Mouse (Mus musculus): ENCODE data around the gene Lrrtm3. TPM values are rescaled to one million over a fixed set of nuclear protein-coding genes. Genes with fewer than 3 reads are reported as not detected.

The Lrrtm3 gene
- polyA plus RNA-seq, 1 experiment from 2014 or later: 0.88 TPM

- H3K4me3 ChIP-seq: no peak overlapping the region
- WGBS: 82% methylated on average over 6 of the region's 6 CpGs
- no peaks in the 10 kb centered on the region for H3K9me3 ChIP-seq
- no peak overlapping the region for H3K27ac ChIP-seq (replicated peaks)
- DNase-seq (ENCODE audit: low spot score): no peak
- H3K27me3 ChIP-seq (replicated peaks; ENCODE audit: low read depth, poor library complexity, severe bottlenecking): no peaks in the 10 kb centered on the region
- H3K36me3 ChIP-seq (replicated peaks): no peaks in the 10 kb centered on the region
- no peaks in the 10 kb centered on the region for H3K4me1 ChIP-seq
Observed at GRCm38 (mm10) chr10:64023340-64023739, 66.7 kb downstream of the Lrrtm3 start.

GRCm38 (mm10) chr10:64020347-64020746 is 69.7 kb downstream of the Lrrtm3 start:
- H3K27me3 ChIP-seq (replicated peaks; ENCODE audit: low read depth, poor library complexity, severe bottlenecking): no peaks in the 10 kb centered on the region
- no peak for DNase-seq (ENCODE audit: low spot score)
- WGBS: 85% methylated on average over 1 of the region's 1 CpGs
- no peaks in the 10 kb centered on the region for H3K9me3 ChIP-seq
- H3K4me3 ChIP-seq: no peak overlapping the region
- H3K27ac ChIP-seq (replicated peaks): no peak overlapping the region
- H3K4me1 ChIP-seq: no peaks in the 10 kb centered on the region
- H3K36me3 ChIP-seq (replicated peaks): no peaks in the 10 kb centered on the region

GRCm38 (mm10) chr10:64001996-64002395 is 88.1 kb downstream of the Lrrtm3 start:
- no peaks in the 10 kb centered on the region for H3K4me1 ChIP-seq
- H3K36me3 ChIP-seq (replicated peaks): no peaks in the 10 kb centered on the region
- no peak overlapping the region for H3K27ac ChIP-seq (replicated peaks)
- no peaks in the 10 kb centered on the region for H3K27me3 ChIP-seq (replicated peaks; ENCODE audit: low read depth, poor library complexity, severe bottlenecking)
- 88% methylated on average over 9 of the region's 9 CpGs for WGBS
- no peak overlapping the region for H3K4me3 ChIP-seq
- DNase-seq (ENCODE audit: low spot score): no peak
- no peaks in the 10 kb centered on the region for H3K9me3 ChIP-seq

- H3K4me1 ChIP-seq: no peaks in the 10 kb centered on the region
- WGBS: 76% methylated on average over 6 of the region's 6 CpGs
- H3K9me3 ChIP-seq: no peaks in the 10 kb centered on the region
- H3K4me3 ChIP-seq: no peak overlapping the region
- no peak overlapping the region for H3K27ac ChIP-seq (replicated peaks)
- DNase-seq (ENCODE audit: low spot score): peak; percentile 40
- no peaks in the 10 kb centered on the region for H3K27me3 ChIP-seq (replicated peaks; ENCODE audit: low read depth, poor library complexity, severe bottlenecking)
- no peaks in the 10 kb centered on the region for H3K36me3 ChIP-seq (replicated peaks)
Observed at GRCm38 (mm10) chr10:64001531-64001930, 88.5 kb downstream of the Lrrtm3 start.

GRCm38 (mm10) chr10:63994251-63994650 is 95.8 kb downstream of the Lrrtm3 start:
- H3K27ac ChIP-seq (replicated peaks): no peak overlapping the region
- H3K36me3 ChIP-seq (replicated peaks): no peaks in the 10 kb centered on the region
- H3K4me1 ChIP-seq: no peaks in the 10 kb centered on the region
- H3K9me3 ChIP-seq: no peaks in the 10 kb centered on the region
- WGBS: 87% methylated on average over 5 of the region's 5 CpGs
- DNase-seq (ENCODE audit: low spot score): no peak
- H3K4me3 ChIP-seq: no peak overlapping the region
- H3K27me3 ChIP-seq (replicated peaks; ENCODE audit: low read depth, poor library complexity, severe bottlenecking): no peaks in the 10 kb centered on the region

- Histone ChIP-seq H3K4me3 (no peak overlapping the region), H3K4me1 (no peaks in the 10 kb centered on the region), H3K27ac (replicated peaks) (no peak overlapping the region), H3K9me3 (no peaks in the 10 kb centered on the region), H3K36me3 (replicated peaks) (no peaks in the 10 kb centered on the region), H3K27me3 (replicated peaks; ENCODE audit: low read depth, poor library complexity, severe bottlenecking) (no peaks in the 10 kb centered on the region)
- WGBS: 78% methylated on average over 4 of the region's 4 CpGs
- DNase-seq (ENCODE audit: low spot score): no peak
Observed at GRCm38 (mm10) chr10:63985576-63985975, 104.5 kb downstream of the Lrrtm3 start.

GRCm38 (mm10) chr10:63979410-63979809 is 110.7 kb downstream of the Lrrtm3 start:
- Histone ChIP-seq H3K9me3 (no peaks in the 10 kb centered on the region), H3K36me3 (replicated peaks) (no peaks in the 10 kb centered on the region), H3K4me1 (peaks cover 9% of the 10 kb centered on the region), H3K27me3 (replicated peaks; ENCODE audit: low read depth, poor library complexity, severe bottlenecking) (no peaks in the 10 kb centered on the region), H3K4me3 (no peak overlapping the region), H3K27ac (replicated peaks) (no peak overlapping the region)
- DNase-seq (ENCODE audit: low spot score): no peak
- 92% methylated on average over 2 of the region's 2 CpGs for WGBS

- no peaks in the 10 kb centered on the region for H3K36me3 ChIP-seq (replicated peaks)
- WGBS: 86% methylated on average over 5 of the region's 5 CpGs
- H3K4me3 ChIP-seq: no peak overlapping the region
- H3K27me3 ChIP-seq (replicated peaks; ENCODE audit: low read depth, poor library complexity, severe bottlenecking): no peaks in the 10 kb centered on the region
- no peak overlapping the region for H3K27ac ChIP-seq (replicated peaks)
- no peaks in the 10 kb centered on the region for H3K9me3 ChIP-seq
- DNase-seq (ENCODE audit: low spot score): no peak
- H3K4me1 ChIP-seq: peaks cover 9% of the 10 kb centered on the region
Observed at GRCm38 (mm10) chr10:63978969-63979368, 111.1 kb downstream of the Lrrtm3 start.

GRCm38 (mm10) chr10:63978535-63978934 is 111.5 kb downstream of the Lrrtm3 start:
- Histone ChIP-seq H3K4me1 (peaks cover 9% of the 10 kb centered on the region), H3K27me3 (replicated peaks; ENCODE audit: low read depth, poor library complexity, severe bottlenecking) (no peaks in the 10 kb centered on the region), H3K4me3 (no peak overlapping the region), H3K27ac (replicated peaks) (no peak overlapping the region), H3K9me3 (no peaks in the 10 kb centered on the region), H3K36me3 (replicated peaks) (no peaks in the 10 kb centered on the region)
- no peak for DNase-seq (ENCODE audit: low spot score)
- WGBS: 48% methylated on average over 3 of the region's 3 CpGs

GRCm38 (mm10) chr10:63978101-63978500 is 112.0 kb downstream of the Lrrtm3 start:
- WGBS: 54% methylated on average over 11 of the region's 11 CpGs

GRCm38 (mm10) chr10:63972300-63972699 is 117.8 kb downstream of the Lrrtm3 start:
- no peak overlapping the region for H3K27ac ChIP-seq (replicated peaks)
- no peaks in the 10 kb centered on the region for H3K4me1 ChIP-seq
- no peaks in the 10 kb centered on the region for H3K27me3 ChIP-seq (replicated peaks; ENCODE audit: low read depth, poor library complexity, severe bottlenecking)
- H3K4me3 ChIP-seq: no peak overlapping the region
- no peaks in the 10 kb centered on the region for H3K9me3 ChIP-seq
- 96% methylated on average over 2 of the region's 2 CpGs for WGBS
- no peak for DNase-seq (ENCODE audit: low spot score)
- H3K36me3 ChIP-seq (replicated peaks): no peaks in the 10 kb centered on the region

More at GRCm38 (mm10) chr10:63978101-63978500, 112.0 kb downstream of the Lrrtm3 start:
- Histone ChIP-seq H3K4me1 (peaks cover 9% of the 10 kb centered on the region), H3K9me3 (no peaks in the 10 kb centered on the region), H3K27me3 (replicated peaks; ENCODE audit: low read depth, poor library complexity, severe bottlenecking) (no peaks in the 10 kb centered on the region), H3K36me3 (replicated peaks) (no peaks in the 10 kb centered on the region), H3K27ac (replicated peaks) (no peak overlapping the region), H3K4me3 (0 out of 2 replicates have a peak overlapping the region, but pooled peaks have one; percentile 21)
- DNase-seq (ENCODE audit: low spot score): no peak

GRCm38 (mm10) chr10:63954308-63954930 is 135.7 kb downstream of the Lrrtm3 start:
- H3K36me3 ChIP-seq (replicated peaks): no peaks in the 10 kb centered on the region
- H3K27ac ChIP-seq (replicated peaks): peak overlapping the region; percentile 65; the same call in 1 of the 2 replicates
- DNase-seq (ENCODE audit: low spot score): peak; percentile 40
- H3K4me1 ChIP-seq: peaks cover 10% of the 10 kb centered on the region
- H3K4me3 ChIP-seq: no peak overlapping the region
- no peaks in the 10 kb centered on the region for H3K9me3 ChIP-seq
- no peaks in the 10 kb centered on the region for H3K27me3 ChIP-seq (replicated peaks; ENCODE audit: low read depth, poor library complexity, severe bottlenecking)
- WGBS: 15% methylated on average over 6 of the region's 7 CpGs

GRCm38 (mm10) chr10:63951481-63951880 is 138.6 kb downstream of the Lrrtm3 start:
- no peak for DNase-seq (ENCODE audit: low spot score)
- WGBS: 89% methylated on average over 1 of the region's 1 CpGs
- Histone ChIP-seq H3K4me1 (peaks cover 10% of the 10 kb centered on the region), H3K4me3 (no peak overlapping the region), H3K36me3 (replicated peaks) (no peaks in the 10 kb centered on the region), H3K27ac (replicated peaks) (no peak overlapping the region), H3K27me3 (replicated peaks; ENCODE audit: low read depth, poor library complexity, severe bottlenecking) (no peaks in the 10 kb centered on the region), H3K9me3 (no peaks in the 10 kb centered on the region)

All from embryonic facial prominence, embryonic 10.5 days (tissue).